Mouse (Mus musculus) ovary, postnatal 36 days (tissue): ENCODE measurements around the gene Sass6.
"Not testable (repeated sequence)": the region's sequence is repeated elsewhere in the genome, so short reads cannot be mapped to it uniquely, and the experiment has no call there.

Experiments used
- DNase-seq: peaks from one replicate; pipeline ENCODE4 v3.0.0; 2022; ENCODE audit warnings: low spot score, mixed read lengths

Sass6 gene

DNA sequence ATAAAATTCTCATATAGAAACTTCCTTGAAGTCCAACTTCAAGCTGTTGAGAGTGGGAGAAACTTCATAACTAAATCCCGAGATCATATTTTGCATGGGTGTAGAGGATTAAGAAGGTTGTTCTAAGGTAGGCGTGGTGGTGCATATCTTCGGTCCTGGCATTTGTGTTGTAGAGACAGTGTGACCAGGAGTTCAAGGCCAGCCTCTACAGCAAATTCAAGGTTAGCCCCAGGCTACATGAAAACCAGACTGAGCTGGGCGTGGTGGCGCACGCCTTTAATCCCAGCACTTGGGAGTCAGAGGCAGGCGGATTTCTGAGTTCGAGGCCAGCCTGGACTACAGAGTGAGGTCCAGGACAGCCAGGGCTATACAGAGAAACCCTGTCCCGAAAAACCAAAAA, 69.5 kb downstream of the Sass6 start:
- DNase-seq, result not testable (repeated sequence)
